ENCODE assay signal across 24 mouse cellular contexts in genomic region chr11:103814808-103815207, GRCm38 (mm10). TPM values are rescaled to one million over a fixed set of nuclear protein-coding genes. Genes with fewer than 3 reads are reported as not detected.
DNase-seq lines count a peak whose midpoint lies in the region; ATAC-seq and TF ChIP-seq lines count a peak whose summit lies in the region.
"Had no signal": no experiment of that assay in that cellular context is flagged by ENCODE, and none has a peak within 500 bp of the region (broad histone marks: within the 10 kb centered on the region; RNA-seq: fewer than 3 reads in every experiment).

No protein-coding gene starts in this region.

- no peak for TF ChIP-seq EP300 in liver, postnatal 0 days (IDR thresholded peaks at IDR 0.05; ENCODE audit: low read depth)
- TF ChIP-seq EP300 in MEL (IDR thresholded peaks at IDR 0.05; ENCODE audit: low read depth in 1 of 2, low read length in 2 of 2) = no peak

- H3K27me3 ChIP-seq in liver, embryonic 13.5 days = peaks cover 44% of the 10 kb centered on the region
- H3K27me3 ChIP-seq in liver, postnatal 0 days (ENCODE audit: insufficient read depth, low read length) = peaks cover 32% of the 10 kb centered on the region
- H3K27me3 ChIP-seq in MEL (ENCODE audit: control insufficient read depth in 1 of 2, insufficient read depth in 2 of 2, low read length in 2 of 2) = no peaks in the 10 kb centered on the region

- ATAC-seq in liver, embryonic 13.5 days (ENCODE audit: low read depth) = 0 out of 2 replicates have a peak, but pooled peaks have one; percentile 26
- no peak for ATAC-seq in liver, postnatal 0 days
- 0 out of 2 replicates have a peak, but pooled peaks have one; percentile 34 for ATAC-seq in megakaryocyte-erythroid progenitor cell, adult 5-6 weeks (replicated peaks; ENCODE audit: low FRiP score, low TSS enrichment, poor library complexity, severe bottlenecking)
- ATAC-seq: forebrain, embryonic 14.5 days; hindbrain, postnatal 0 days had no signal

- no peak overlapping the region for H3K4me2 ChIP-seq in liver, embryonic 13.5 days
- H3K4me2 ChIP-seq in liver, postnatal 0 days (ENCODE audit: low read depth, low read length) = no peak overlapping the region
- H3K4me2 ChIP-seq: embryonic facial prominence, embryonic 15.5 days; hindbrain, embryonic 13.5 days had no signal

- H3K4me1 ChIP-seq in liver, embryonic 13.5 days (replicated peaks) = peaks cover 12% of the 10 kb centered on the region
- no peaks in the 10 kb centered on the region for H3K4me1 ChIP-seq in liver, postnatal 0 days (ENCODE audit: insufficient read depth)
- H3K4me1 ChIP-seq in MEL (ENCODE audit: control insufficient read depth in 1 of 2, insufficient read depth in 2 of 2, low read length in 2 of 2) = no peaks in the 10 kb centered on the region

- H3K4me3 ChIP-seq in liver, embryonic 13.5 days (replicated peaks) = no peak overlapping the region
- H3K4me3 ChIP-seq in liver, postnatal 0 days (ENCODE audit: low read depth, low read length) = no peak overlapping the region
- H3K4me3 ChIP-seq in MEL (ENCODE audit: control insufficient read depth in 1 of 2, insufficient read depth in 1 of 2, low read depth in 2 of 2, low read length in 2 of 2) = no peak overlapping the region
- H3K4me3 ChIP-seq: embryonic facial prominence, embryonic 15.5 days; erythroblast, embryonic 14.5 days; forebrain, embryonic 10.5 days; heart, embryonic 10.5 days; hindbrain, embryonic 13.5 days had no signal

- no peak overlapping the region for H3K27ac ChIP-seq in liver, embryonic 13.5 days
- no peak overlapping the region for H3K27ac ChIP-seq in liver, postnatal 0 days (ENCODE audit: low read depth)
- no peak overlapping the region for H3K27ac ChIP-seq in MEL (ENCODE audit: control insufficient read depth, low read depth, low read length)
- H3K27ac ChIP-seq: embryonic facial prominence, embryonic 15.5 days; forebrain, embryonic 10.5 days; heart, embryonic 10.5 days; hindbrain, embryonic 13.5 days; hindbrain, postnatal 0 days had no signal

- TF ChIP-seq CTCF in liver, postnatal 0 days (IDR thresholded peaks at IDR 0.05; ENCODE audit: low read depth) = no peak
- TF ChIP-seq CTCF in MEL (IDR thresholded peaks at IDR 0.05 in 2 of 3, conservative IDR thresholded peaks at IDR 0.05 in 1 of 3; ENCODE audit: control insufficient read depth in 1 of 3, insufficient read depth in 1 of 3, low read depth in 2 of 3, low read length in 3 of 3, poor library complexity in 1 of 3, severe bottlenecking in 1 of 3) = no peak

- 8% methylated on average over 3 of the region's 3 CpGs for WGBS in liver, embryonic 13.5 days (ENCODE audit: insufficient replicate concordance)
- 6% methylated on average over 3 of the region's 3 CpGs for WGBS in liver, postnatal 0 days (ENCODE audit: insufficient replicate concordance)

- H3K36me3 ChIP-seq in liver, embryonic 13.5 days = no peaks in the 10 kb centered on the region
- no peaks in the 10 kb centered on the region for H3K36me3 ChIP-seq in liver, postnatal 0 days (replicated peaks; ENCODE audit: insufficient read depth, low read length)
- no peaks in the 10 kb centered on the region for H3K36me3 ChIP-seq in MEL (ENCODE audit: control insufficient read depth in 1 of 2, insufficient read depth in 2 of 2, low read length in 2 of 2)
- H3K36me3 ChIP-seq: embryonic facial prominence, embryonic 15.5 days; heart, embryonic 10.5 days had no signal

- no peak for TF ChIP-seq RAD21 in MEL (IDR thresholded peaks at IDR 0.05; ENCODE audit: low read depth, low read length)

- H3K9ac ChIP-seq in liver, embryonic 13.5 days = no peak overlapping the region
- no peak overlapping the region for H3K9ac ChIP-seq in liver, postnatal 0 days (replicated peaks)
- no peak overlapping the region for H3K9ac ChIP-seq in MEL (ENCODE audit: control insufficient read depth, low read depth, low read length, poor library complexity, severe bottlenecking)
- H3K9ac ChIP-seq: embryonic facial prominence, embryonic 15.5 days; hindbrain, embryonic 13.5 days had no signal

- no peak for DNase-seq in liver, embryonic 13.5 days
- DNase-seq in liver, postnatal 0 days = no peak
- peak; percentile 5 for DNase-seq in MEL (ENCODE audit: low read depth, low spot score)
- DNase-seq in c-Kit-positive CD71-positive TER-119-positive erythroid progenitor cells, embryonic 14.5 days (ENCODE audit: low spot score) = peak; percentile 2
- DNase-seq in cerebellum, postnatal 36 days = no peak
- no peak for DNase-seq in right cerebral cortex, postnatal 10 days (ENCODE audit: low spot score in 2 of 2)
- DNase-seq: adrenal gland, adult 8-10 months; adrenal gland, postnatal 36 days; cerebellum, adult 11 months; cerebellum, adult 8-10 months; embryo, embryonic 11 days; heart, adult 18-20 months; heart, postnatal 10 days had no signal

- no peak for TF ChIP-seq POLR2A in MEL (IDR thresholded peaks at IDR 0.05; ENCODE audit: control insufficient read depth in 1 of 2, insufficient read depth in 1 of 2, low read depth in 1 of 2, low read length in 2 of 2, poor library complexity in 1 of 2)

- no peaks in the 10 kb centered on the region for H3K79me2 ChIP-seq in MEL (ENCODE audit: control insufficient read depth, insufficient read depth, low read length, poor library complexity)

- no peaks in the 10 kb centered on the region for H3K9me3 ChIP-seq in liver, embryonic 13.5 days (replicated peaks)
- no peaks in the 10 kb centered on the region for H3K9me3 ChIP-seq in liver, postnatal 0 days (ENCODE audit: low read length)
- no peaks in the 10 kb centered on the region for H3K9me3 ChIP-seq in MEL (replicated peaks; ENCODE audit: insufficient read depth, low read length)
- H3K9me3 ChIP-seq: embryonic facial prominence, embryonic 15.5 days; forebrain, embryonic 10.5 days; heart, embryonic 10.5 days; hindbrain, embryonic 13.5 days had no signal

TF ChIP-seq in MEL, 35 proteins besides CTCF, POLR2A, EP300 and RAD21:
- TF ChIP-seq TCF12 (IDR thresholded peaks at IDR 0.05; ENCODE audit: low read depth, low read length) = no peak
- no peak for TF ChIP-seq TAL1 (IDR thresholded peaks at IDR 0.05; ENCODE audit: low read length)
- no peak for TF ChIP-seq RCOR1 (IDR thresholded peaks at IDR 0.05; ENCODE audit: low read depth, low read length)
- no peak for TF ChIP-seq GATA1 (IDR thresholded peaks at IDR 0.05; ENCODE audit: low read depth, low read length)
- TF ChIP-seq MEF2A (IDR thresholded peaks at IDR 0.05; ENCODE audit: extremely low read depth, insufficient replicate concordance, low read depth, low read length, poor library complexity, severe bottlenecking) = no peak
- no peak for TF ChIP-seq ETS1 (IDR thresholded peaks at IDR 0.05; ENCODE audit: low read depth, low read length)
- TF ChIP-seq ZNF384 (IDR thresholded peaks at IDR 0.05; ENCODE audit: low read depth, low read length) = no peak
- no peak for TF ChIP-seq CHD2 (IDR thresholded peaks at IDR 0.05; ENCODE audit: low read length)
- no peak for TF ChIP-seq MXI1 (IDR thresholded peaks at IDR 0.05; ENCODE audit: low read depth, low read length)
- no peak for TF ChIP-seq ELF1 (IDR thresholded peaks at IDR 0.05; ENCODE audit: low read depth, low read length)
- TF ChIP-seq POLR2AphosphoS5 (IDR thresholded peaks at IDR 0.05; ENCODE audit: borderline replicate concordance, low read depth, low read length) = no peak
- no peak for TF ChIP-seq HCFC1 (IDR thresholded peaks at IDR 0.05; ENCODE audit: low read depth, low read length)

RNA-seq across cellular contexts. Expression of gene Wnt3, which starts 40.9 kb away (rescaled TPM):
- 0.05 and 0.10 TPM in 2 replicates for polyA plus RNA-seq in liver, embryonic 13.5 days (2015; fragmentation: Nextera tagmentation; extraction: Ambion mirVana)
- not detected in 2 replicates for polyA plus RNA-seq in liver, postnatal 0 days (2015; fragmentation: Nextera tagmentation; extraction: Ambion mirVana)
- not detected in 2 replicates for total RNA-seq in MEL (2012; rRNA removed)
- not detected for polyA plus RNA-seq in MEL (2012; ENCODE audit: insufficient read depth in 1 of 2, insufficient read length in 2 of 2, low read depth in 1 of 2, low replicate concordance in 2 of 2, missing spikeins in 1 of 2)
- not detected in 2 replicates for total RNA-seq in megakaryocyte-erythroid progenitor cell, adult 5-6 weeks (2014; fragmentation: Nextera tagmentation)
- total RNA-seq in megakaryocyte-erythroid progenitor cell, adult 5-6 weeks (2017) = not detected in 2 replicates
- total RNA-seq: common myeloid progenitor, adult 5-6 weeks; heart, adult 18-20 months; heart, postnatal 10 days; hematopoietic stem cell, adult 5-6 weeks had no signal
- polyA plus RNA-seq: erythroblast, embryonic 14.5 days; heart, embryonic 14.5 days had no signal

Comparison
In these comparisons a context has a peak if more than half of its experiments do, and no peak if none do; other contexts are left out.
1. DNase-seq: peak in MEL (single experiment) and c-Kit-positive CD71-positive TER-119-positive erythroid progenitor cells, embryonic 14.5 days (single experiment); none in liver, embryonic 13.5 days (single experiment), liver, postnatal 0 days (single experiment), cerebellum, postnatal 36 days (0 of 2) and right cerebral cortex, postnatal 10 days (0 of 2).